Mouse (Mus musculus) mouse embryonic stem cell (cell line): Measurements from ENCODE around the gene Fam133b.
"Not testable (repeated sequence)": the region's sequence is repeated elsewhere in the genome, so short reads cannot be mapped to it uniquely, and the experiment has no call there.

Experiments used
- in situ Hi-C, 2 experiments: fragments of 300-500 bp; cut with MboI; formaldehyde crosslinking; loops; 1 replicate in 1 of 2; 3 replicates in 1 of 2; pipeline ENCODE4 v1.14.3; 2019 to 2020; ENCODE audit warnings: low sequenced_read_pairs in 2 of 2, low pct_unique_long_range_greater_than_20kb in 1 of 2, mixed read lengths in 1 of 2; ENCODE audit not compliant: unreplicated experiment in 1 of 2

Fam133b gene

DNA sequence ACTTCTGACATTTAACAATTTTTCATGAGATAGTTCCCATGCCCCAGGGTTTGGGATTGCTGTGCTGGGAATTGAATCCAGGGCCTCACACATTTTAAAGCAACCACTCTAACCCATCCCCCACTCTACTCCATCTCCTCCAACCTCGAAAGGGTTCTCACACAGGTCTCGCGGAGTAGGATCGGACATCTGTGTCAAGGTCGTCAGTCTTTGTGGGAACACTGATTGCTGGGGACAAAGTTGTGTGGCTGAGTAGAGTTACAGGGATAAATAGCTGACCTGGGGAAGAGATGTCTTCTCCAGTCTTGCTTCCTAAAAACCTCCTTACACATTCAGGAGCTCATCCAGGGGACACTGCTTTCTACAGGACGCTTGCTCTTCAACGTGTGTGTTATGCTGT, 35.4 kb downstream of the Fam133b start:
- in situ Hi-C loops = no loop called here

- in situ Hi-C loops = no loop called here
Observed at GRCm38 (mm10) chr5:3595693-3596398, 52.2 kb downstream of the Fam133b start, which contains the start of gene Pex1. TSS of gene Pex1 (plus strand) at chr5:3596066.

- in situ Hi-C loops = no loop called here
Observed at GRCm38 (mm10) chr5:3596399-3596766, 52.8 kb downstream of the Fam133b start, which contains the start of gene Rbm48. TSS of gene Rbm48 (minus strand) at chr5:3596585.

- in situ Hi-C loops = no loop called here
Observed at GRCm38 (mm10) chr5:3597171-3597570, 53.5 kb downstream of the Fam133b start.

DNA sequence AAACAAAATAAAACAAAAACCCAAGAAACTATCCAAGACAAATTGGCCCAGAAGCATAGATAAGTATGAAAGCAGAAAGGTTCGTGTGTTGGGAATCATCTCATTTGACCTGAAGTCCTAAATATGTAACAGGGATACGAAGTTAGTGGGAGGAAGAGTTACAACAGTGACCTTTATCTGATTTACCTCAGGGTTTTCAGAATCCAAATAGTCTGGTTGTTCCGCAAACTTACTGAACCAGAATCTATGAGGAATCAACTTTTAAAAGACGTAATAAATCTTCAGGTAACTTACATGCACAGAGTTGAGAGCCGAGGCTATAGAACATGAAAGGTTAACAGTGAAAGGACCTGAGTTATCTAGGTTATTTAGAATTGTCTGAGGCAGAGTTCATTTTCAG, 55.1 kb downstream of the Fam133b start:
- in situ Hi-C loops = no loop called here

DNA sequence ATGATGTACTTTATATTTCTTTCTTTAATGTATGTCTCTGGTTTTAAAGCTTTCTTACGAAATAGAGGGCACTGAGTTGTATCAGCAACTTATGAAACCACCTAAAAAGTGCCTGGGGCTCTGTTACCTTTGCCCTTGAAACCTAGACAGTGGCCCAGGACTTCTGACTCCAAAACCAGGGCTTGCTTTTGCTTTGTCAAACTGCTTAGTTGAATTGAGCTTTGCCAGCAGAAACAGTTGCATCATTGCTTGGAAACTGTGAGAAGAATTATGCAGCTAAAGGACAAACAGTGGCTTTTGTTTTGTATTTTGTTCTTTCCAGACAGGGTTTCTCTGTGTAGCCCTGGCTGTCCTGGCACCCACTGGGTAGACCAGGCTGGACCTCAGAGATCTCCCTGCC, 56.7 kb downstream of the Fam133b start:
- in situ Hi-C loops = no loop called here

DNA sequence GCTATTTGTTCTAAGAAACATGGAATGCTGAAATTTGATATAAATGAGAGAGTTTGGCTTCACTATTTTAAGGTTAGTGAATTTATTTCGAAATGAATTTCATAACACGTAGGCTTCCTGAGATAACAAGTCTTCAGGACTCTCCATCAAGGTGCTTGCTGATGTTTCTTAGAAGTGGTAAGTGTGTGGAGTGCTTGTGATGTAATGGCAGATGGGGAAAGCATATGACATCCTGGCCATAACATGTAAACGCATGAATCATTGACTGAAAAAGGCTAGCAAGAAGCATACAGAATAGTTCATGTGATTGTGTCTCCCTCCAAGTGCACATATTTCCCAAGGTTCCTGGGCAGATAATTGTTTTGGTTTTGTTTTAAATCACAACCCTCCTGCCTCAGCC, 57.2 kb downstream of the Fam133b start:
- in situ Hi-C loops = no loop called here

DNA sequence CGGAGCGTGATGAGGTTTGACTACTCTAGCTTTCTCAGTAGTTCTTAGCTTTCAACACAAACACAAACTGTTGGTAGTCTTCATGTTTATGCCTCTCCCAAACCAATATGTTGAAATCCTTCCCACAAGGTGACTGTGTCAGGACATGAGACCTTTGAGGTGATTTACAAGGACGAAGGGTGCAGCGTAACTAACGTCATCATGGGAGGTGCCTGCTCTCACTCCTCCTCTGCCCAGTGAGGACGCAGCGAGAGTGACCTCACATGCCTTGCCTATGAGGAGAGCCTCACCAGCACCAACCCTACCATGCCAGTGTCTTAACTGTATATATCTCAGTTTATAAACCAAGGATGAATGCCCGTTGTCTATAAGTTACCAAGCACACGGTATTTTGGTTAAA, 63.5 kb downstream of the Fam133b start:
- in situ Hi-C loops = no loop called here

- in situ Hi-C loops = no loop called here
Observed at GRCm38 (mm10) chr5:3609241-3609640, 65.6 kb downstream of the Fam133b start.

GRCm38 (mm10) chr5:3611835-3612234, 68.2 kb downstream of the Fam133b start:
- in situ Hi-C loops = not testable (repeated sequence)
